Mouse (Mus musculus) neural tube, embryonic 14.5 days (tissue): ENCODE measurements at regions not wholly inside any gene's neighbourhood (a gene's known extent, or its start where the extent isn't known, plus 50 kb on each side); places are given as distances from the start of the nearest gene placed in this dataset.
"Not testable (repeated sequence)": the region's sequence is repeated elsewhere in the genome, so short reads cannot be mapped to it uniquely, and the experiment has no call there.

ENCODE experiments used
- ATAC-seq: fragments of 200-750 bp; cut with Nextera tagmentation; 2 replicates; pipeline ENCODE4 v1.8.0; 2017; ENCODE audit warnings: low read depth, mild to moderate bottlenecking, moderate TSS enrichment, moderate library complexity
- H3K27ac ChIP-seq: fragments of 300-500 bp; sonication (generic); 2 replicates; pipeline ENCODE4 v1.5.1; 2014; ENCODE audit warnings: low read depth, mild to moderate bottlenecking, control low read depth, low read length, moderate library complexity, mixed read lengths
- H3K27me3 ChIP-seq: fragments of 300-500 bp; sonication (generic); 2 replicates; pipeline ENCODE4 v1.6.1; 2014; ENCODE audit warnings: low read length; ENCODE audit not compliant: control insufficient read depth, insufficient read depth
- H3K36me3 ChIP-seq: fragments of 300-500 bp; sonication (generic); 2 replicates; pipeline ENCODE4 v1.6.1; 2014; ENCODE audit warnings: low read length, mixed read lengths; ENCODE audit not compliant: control insufficient read depth, insufficient read depth
- H3K4me1 ChIP-seq: fragments of 300-500 bp; sonication (generic); 2 replicates; pipeline ENCODE4 v1.6.1; 2014; ENCODE audit warnings: low read length; ENCODE audit not compliant: control insufficient read depth, insufficient read depth
- H3K4me2 ChIP-seq: fragments of 300-500 bp; sonication (generic); 2 replicates; pipeline ENCODE4 v1.6.1; 2014; ENCODE audit warnings: mild to moderate bottlenecking, low read depth, low read length, control low read depth
- H3K4me3 ChIP-seq: fragments of 300-500 bp; sonication (generic); 2 replicates; pipeline ENCODE4 v1.5.1; 2014; ENCODE audit warnings: low read depth, low read length, control low read depth, mixed read lengths
- H3K9ac ChIP-seq: fragments of 300-500 bp; sonication (generic); replicated peaks from 2 replicates; pipeline ENCODE4 v1.6.1; 2014; ENCODE audit warnings: low read depth, mild to moderate bottlenecking, control low read depth, low read length, mixed read lengths
- H3K9me3 ChIP-seq: fragments of 300-500 bp; sonication (generic); 2 replicates; pipeline ENCODE4 v1.6.1; 2016; ENCODE audit warnings: low read length; ENCODE audit not compliant: control insufficient read depth
- WGBS: fragments of 180-500 bp; shearing (Covaris S2); extraction: QIAGEN DNeasy Blood & Tissue Kit; methylation state at CpG from one replicate; pipeline ENCODE4 v1.1.7; 2014; 5-methylcytosine and 5-hydroxymethylcytosine counted together

GRCm38 (mm10) chr17:3006662-3007061 lies 108.1 kb upstream of the Scaf8 start:
- H3K4me3 ChIP-seq: no peak overlapping the region
- H3K9ac ChIP-seq: no peak overlapping the region
- H3K36me3 ChIP-seq: no peaks in the 10 kb centered on the region
- 75% methylated on average over 2 of the region's 2 CpGs for WGBS
- H3K4me1 ChIP-seq: no peaks in the 10 kb centered on the region
- H3K27ac ChIP-seq: no peak overlapping the region
- peaks cover 36% of the 10 kb centered on the region for H3K9me3 ChIP-seq
- H3K27me3 ChIP-seq: no peaks in the 10 kb centered on the region
- H3K4me2 ChIP-seq: no peak overlapping the region
- no peak for ATAC-seq

- Histone ChIP-seq H3K4me1 (no peaks in the 10 kb centered on the region), H3K9me3 (peaks cover 38% of the 10 kb centered on the region), H3K36me3 (no peaks in the 10 kb centered on the region), H3K4me3 (no peak overlapping the region), H3K9ac (no peak overlapping the region), H3K4me2 (no peak overlapping the region), H3K27me3 (no peaks in the 10 kb centered on the region), H3K27ac (no peak overlapping the region)
- 0 out of 2 replicates have a peak, but pooled peaks have one; percentile 14 for ATAC-seq
- 81% methylated on average over 2 of the region's 2 CpGs for WGBS
These were observed 107.5 kb upstream of the Scaf8 start for GRCm38 (mm10) chr17:3007234-3007633.

GRCm38 (mm10) chr17:3009939-3010338 lies 104.8 kb upstream of the Scaf8 start:
- H3K27me3 ChIP-seq: no peaks in the 10 kb centered on the region
- no peak overlapping the region for H3K9ac ChIP-seq
- H3K27ac ChIP-seq: no peak overlapping the region
- no peak for ATAC-seq
- H3K36me3 ChIP-seq: no peaks in the 10 kb centered on the region
- H3K4me3 ChIP-seq: no peak overlapping the region
- no peaks in the 10 kb centered on the region for H3K4me1 ChIP-seq
- 72% methylated on average over 2 of the region's 2 CpGs for WGBS
- H3K9me3 ChIP-seq: peaks cover 38% of the 10 kb centered on the region
- no peak overlapping the region for H3K4me2 ChIP-seq

- Histone ChIP-seq H3K4me1 (no peaks in the 10 kb centered on the region), H3K9me3 (peaks cover 43% of the 10 kb centered on the region), H3K27ac (no peak overlapping the region), H3K27me3 (no peaks in the 10 kb centered on the region), H3K9ac (no peak overlapping the region), H3K36me3 (no peaks in the 10 kb centered on the region), H3K4me2 (no peak overlapping the region), H3K4me3 (no peak overlapping the region)
- WGBS: 50% methylated on average over 1 of the region's 1 CpGs
- no peak for ATAC-seq
These were observed 102.7 kb upstream of the Scaf8 start for GRCm38 (mm10) chr17:3012045-3012444.

- no peak overlapping the region for H3K4me3 ChIP-seq
- no peak overlapping the region for H3K27ac ChIP-seq
- H3K27me3 ChIP-seq: no peaks in the 10 kb centered on the region
- no peak overlapping the region for H3K9ac ChIP-seq
- ATAC-seq: no peak
- H3K4me1 ChIP-seq: no peaks in the 10 kb centered on the region
- no peaks in the 10 kb centered on the region for H3K36me3 ChIP-seq
- no peak overlapping the region for H3K4me2 ChIP-seq
- H3K9me3 ChIP-seq: peaks cover 20% of the 10 kb centered on the region
- WGBS: 91% methylated on average over 2 of the region's 2 CpGs
These were observed 95.0 kb upstream of the Scaf8 start for GRCm38 (mm10) chr17:3019631-3020391.

GRCm38 (mm10) chr17:3020406-3020805 lies 94.4 kb upstream of the Scaf8 start:
- Histone ChIP-seq H3K27me3 (no peaks in the 10 kb centered on the region), H3K4me3 (no peak overlapping the region), H3K27ac (no peak overlapping the region), H3K36me3 (no peaks in the 10 kb centered on the region), H3K9me3 (peaks cover 17% of the 10 kb centered on the region), H3K4me1 (no peaks in the 10 kb centered on the region), H3K9ac (no peak overlapping the region), H3K4me2 (no peak overlapping the region)
- WGBS: 94% methylated on average over 1 of the region's 1 CpGs
- ATAC-seq: peak; percentile 72

GRCm38 (mm10) chr17:3022245-3022935 lies 92.4 kb upstream of the Scaf8 start:
- Histone ChIP-seq H3K4me1 (no peaks in the 10 kb centered on the region), H3K4me3 (no peak overlapping the region), H3K4me2 (no peak overlapping the region), H3K9ac (no peak overlapping the region), H3K27ac (no peak overlapping the region), H3K36me3 (no peaks in the 10 kb centered on the region), H3K27me3 (no peaks in the 10 kb centered on the region), H3K9me3 (peaks cover 14% of the 10 kb centered on the region; the same call in 1 of the 2 replicates)
- ATAC-seq: no peak
- WGBS: 88% methylated on average over 5 of the region's 5 CpGs

- not testable (repeated sequence) for H3K4me3 ChIP-seq, H3K36me3 ChIP-seq, H3K4me2 ChIP-seq, ATAC-seq, H3K4me1 ChIP-seq, H3K27me3 ChIP-seq, H3K9ac ChIP-seq, H3K27ac ChIP-seq
- 20% methylated on average over 2 of the region's 3 CpGs for WGBS
- peaks cover 14% of the 10 kb centered on the region; the same call in 1 of the 2 replicates for H3K9me3 ChIP-seq
These were observed 91.9 kb upstream of the Scaf8 start for GRCm38 (mm10) chr17:3022936-3023247.

- Histone ChIP-seq H3K9ac (no peak overlapping the region), H3K4me3 (no peak overlapping the region), H3K27ac (no peak overlapping the region), H3K9me3 (peaks cover 14% of the 10 kb centered on the region; the same call in 1 of the 2 replicates), H3K36me3 (no peaks in the 10 kb centered on the region), H3K4me1 (no peaks in the 10 kb centered on the region), H3K4me2 (no peak overlapping the region), H3K27me3 (no peaks in the 10 kb centered on the region)
- WGBS: 95% methylated on average over 1 of the region's 1 CpGs
- no peak for ATAC-seq
These were observed 91.3 kb upstream of the Scaf8 start for GRCm38 (mm10) chr17:3023426-3023825.
